Mouse (Mus musculus) lung, embryonic 15.5 days (tissue): ENCODE measurements around the gene Pax8. TPM values are rescaled to one million over a fixed set of nuclear protein-coding genes. Genes with fewer than 3 reads are reported as not detected.

Experiments
- ATAC-seq: fragments of 200-750 bp; cut with Nextera tagmentation; 2 replicates; pipeline ENCODE4 v1.8.0; 2017; ENCODE audit warnings: moderate number of reproducible peaks, borderline replicate concordance; ENCODE audit not compliant: low FRiP score, low TSS enrichment; ENCODE audit errors: extremely low read depth
- H3K27ac ChIP-seq: fragments of 300-500 bp; sonication (generic); 2 replicates; pipeline ENCODE4 v1.5.1; 2015; ENCODE audit warnings: moderate library complexity, mild to moderate bottlenecking, inconsistent platforms
- H3K27me3 ChIP-seq: fragments of 300-500 bp; sonication (generic); 2 replicates; pipeline ENCODE4 v1.6.1; 2015; ENCODE audit warnings: inconsistent platforms
- H3K36me3 ChIP-seq: fragments of 300-500 bp; sonication (generic); 2 replicates; pipeline ENCODE4 v1.6.1; 2015; ENCODE audit warnings: inconsistent platforms
- H3K4me1 ChIP-seq: fragments of 300-500 bp; sonication (generic); 2 replicates; pipeline ENCODE4 v1.6.1; 2015; ENCODE audit warnings: inconsistent platforms
- H3K4me2 ChIP-seq: fragments of 300-500 bp; sonication (generic); 2 replicates; pipeline ENCODE4 v1.6.1; 2015; ENCODE audit warnings: inconsistent platforms, mild to moderate bottlenecking, moderate library complexity
- H3K4me3 ChIP-seq: fragments of 300-500 bp; sonication (generic); 2 replicates; pipeline ENCODE4 v1.5.1; 2015; ENCODE audit warnings: mild to moderate bottlenecking, inconsistent platforms
- H3K9ac ChIP-seq: fragments of 300-500 bp; sonication (generic); 2 replicates; pipeline ENCODE4 v1.6.1; 2015; ENCODE audit warnings: inconsistent platforms
- H3K9me3 ChIP-seq: fragments of 300-500 bp; sonication (generic); 2 replicates; pipeline ENCODE4 v1.6.1; 2016; ENCODE audit warnings: inconsistent platforms
- WGBS: fragments of 180-500 bp; shearing (Covaris S2); methylation state at CpG from one replicate; pipeline ENCODE4 v1.1.7; 2015; 5-methylcytosine and 5-hydroxymethylcytosine counted together
- polyA plus RNA-seq: library from polyadenylated mRNA; unstranded; fragments of >200 nt; fragmentation: Nextera tagmentation; extraction: Ambion mirVana; gene quantifications from 2 replicates; pipeline ENCODE4 v1.2.1, GENCODE M21; 2015

The Pax8 gene
- polyA plus RNA-seq, 1 experiment from 2014 or later, result 0.22 TPM

- H3K4me1 ChIP-seq, result no peaks in the 10 kb centered on the region
- no peak for ATAC-seq
- no peak overlapping the region for H3K4me3 ChIP-seq
- no peak overlapping the region for H3K9ac ChIP-seq
- H3K4me2 ChIP-seq, result no peak overlapping the region
- no peak overlapping the region for H3K27ac ChIP-seq
- H3K36me3 ChIP-seq, result no peaks in the 10 kb centered on the region
- WGBS, result 71% methylated on average over 2 of the region's 2 CpGs
- H3K27me3 ChIP-seq, result no peaks in the 10 kb centered on the region
- no peaks in the 10 kb centered on the region for H3K9me3 ChIP-seq
These were observed 40.7 kb downstream of the Pax8 start for GRCm38 (mm10) chr2:24434670-24435069.

GRCm38 (mm10) chr2:24429806-24430205, 45.6 kb downstream of the Pax8 start:
- no peaks in the 10 kb centered on the region for H3K27me3 ChIP-seq
- H3K9me3 ChIP-seq, result no peaks in the 10 kb centered on the region
- WGBS, result 62% methylated on average over 4 of the region's 4 CpGs
- ATAC-seq, result no peak
- H3K4me2 ChIP-seq, result no peak overlapping the region
- H3K9ac ChIP-seq, result no peak overlapping the region
- H3K4me1 ChIP-seq, result no peaks in the 10 kb centered on the region
- no peak overlapping the region for H3K27ac ChIP-seq
- H3K4me3 ChIP-seq, result no peak overlapping the region
- no peaks in the 10 kb centered on the region for H3K36me3 ChIP-seq

- WGBS, result 48% methylated on average over 12 of the region's 12 CpGs
- Histone ChIP-seq H3K9ac (no peak overlapping the region), H3K4me3 (no peak overlapping the region), H3K27me3 (no peaks in the 10 kb centered on the region), H3K4me1 (no peaks in the 10 kb centered on the region), H3K36me3 (no peaks in the 10 kb centered on the region), H3K4me2 (no peak overlapping the region), H3K27ac (no peak overlapping the region), H3K9me3 (no peaks in the 10 kb centered on the region)
- ATAC-seq, result no peak
These were observed 47.3 kb downstream of the Pax8 start for GRCm38 (mm10) chr2:24427866-24428675.

GRCm38 (mm10) chr2:24425630-24426029, 49.8 kb downstream of the Pax8 start:
- H3K36me3 ChIP-seq, result no peaks in the 10 kb centered on the region
- no peak overlapping the region for H3K9ac ChIP-seq
- no peaks in the 10 kb centered on the region for H3K4me1 ChIP-seq
- 81% methylated on average over 2 of the region's 2 CpGs for WGBS
- no peak overlapping the region for H3K27ac ChIP-seq
- H3K9me3 ChIP-seq, result no peaks in the 10 kb centered on the region
- no peaks in the 10 kb centered on the region for H3K27me3 ChIP-seq
- ATAC-seq, result no peak
- H3K4me2 ChIP-seq, result no peak overlapping the region
- no peak overlapping the region for H3K4me3 ChIP-seq

DNA sequence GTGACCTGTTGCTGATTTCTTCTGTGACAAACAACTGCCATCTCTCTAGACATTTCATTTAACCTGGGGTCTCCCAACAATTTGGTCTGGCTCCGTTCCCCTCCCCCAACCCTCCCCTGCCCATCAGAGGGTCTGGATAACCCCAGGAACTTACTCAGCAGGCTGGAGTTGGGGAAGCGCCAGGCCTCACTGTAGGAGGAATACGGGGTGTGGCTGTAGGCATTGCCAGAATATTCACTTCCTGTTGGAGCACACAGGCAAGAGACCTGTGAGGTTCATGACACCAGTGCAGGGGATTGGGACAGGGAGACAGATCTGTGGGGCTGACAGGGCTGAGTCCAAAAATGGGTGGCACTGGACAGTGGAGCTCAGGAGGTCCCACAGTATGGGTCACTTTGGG, 52.6 kb downstream of the Pax8 start:
- Histone ChIP-seq H3K36me3 (no peaks in the 10 kb centered on the region), H3K27ac (no peak overlapping the region), H3K4me1 (no peaks in the 10 kb centered on the region), H3K9me3 (no peaks in the 10 kb centered on the region), H3K9ac (no peak overlapping the region), H3K4me3 (no peak overlapping the region), H3K27me3 (no peaks in the 10 kb centered on the region), H3K4me2 (no peak overlapping the region)
- no peak for ATAC-seq
- 50% methylated on average over 3 of the region's 3 CpGs for WGBS

GRCm38 (mm10) chr2:24421211-24421863, 54.1 kb downstream of the Pax8 start:
- Histone ChIP-seq H3K4me1 (0 out of 2 replicates have a peak, but pooled peaks cover 3% of the 10 kb centered on the region), H3K4me2 (no peak overlapping the region), H3K27ac (no peak overlapping the region), H3K9ac (no peak overlapping the region), H3K4me3 (no peak overlapping the region), H3K27me3 (no peaks in the 10 kb centered on the region), H3K36me3 (no peaks in the 10 kb centered on the region), H3K9me3 (no peaks in the 10 kb centered on the region)
- 81% methylated on average over 6 of the region's 6 CpGs for WGBS
- ATAC-seq, result no peak

GRCm38 (mm10) chr2:24417564-24417963, 57.8 kb downstream of the Pax8 start:
- no peak overlapping the region for H3K4me2 ChIP-seq
- peaks cover 10% of the 10 kb centered on the region for H3K4me1 ChIP-seq
- 92% methylated on average over 4 of the region's 4 CpGs for whole genome bisulfite sequencing
- no peak overlapping the region for H3K9ac ChIP-seq
- no peak for ATAC-seq
- no peaks in the 10 kb centered on the region for H3K36me3 ChIP-seq
- H3K27ac ChIP-seq, result no peak overlapping the region
- H3K4me3 ChIP-seq, result no peak overlapping the region
- H3K27me3 ChIP-seq, result no peaks in the 10 kb centered on the region
- H3K9me3 ChIP-seq, result no peaks in the 10 kb centered on the region

GRCm38 (mm10) chr2:24417106-24417505, 58.3 kb downstream of the Pax8 start:
- 9% methylated on average over 2 of the region's 2 CpGs for WGBS
- H3K9me3 ChIP-seq, result no peaks in the 10 kb centered on the region
- no peak for ATAC-seq
- H3K27ac ChIP-seq, result no peak overlapping the region
- H3K9ac ChIP-seq, result no peak overlapping the region
- H3K27me3 ChIP-seq, result no peaks in the 10 kb centered on the region
- no peak overlapping the region for H3K4me3 ChIP-seq
- H3K36me3 ChIP-seq, result no peaks in the 10 kb centered on the region
- H3K4me1 ChIP-seq, result peaks cover 10% of the 10 kb centered on the region
- no peak overlapping the region for H3K4me2 ChIP-seq

DNA sequence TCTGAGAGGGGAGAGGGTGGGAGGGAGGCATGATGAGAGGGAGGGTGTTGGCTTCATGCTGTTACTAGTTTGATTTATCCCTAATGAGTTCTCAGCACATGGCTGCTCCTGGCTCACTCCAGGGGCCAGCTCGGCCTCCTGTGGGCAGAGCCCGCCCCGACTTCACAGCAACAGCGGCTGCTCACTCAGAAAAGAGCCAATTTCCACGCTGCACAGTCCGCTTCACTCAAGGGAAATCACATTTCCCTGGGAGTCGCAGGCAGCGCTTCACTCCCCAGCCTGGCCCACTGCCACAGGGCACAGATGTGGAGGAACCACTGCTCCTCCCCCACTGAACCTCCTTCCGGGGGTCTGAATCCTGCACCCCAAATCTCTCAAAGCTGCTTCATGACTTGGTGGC, 58.7 kb downstream of the Pax8 start:
- H3K9ac ChIP-seq, result no peak overlapping the region
- no peak for ATAC-seq
- H3K9me3 ChIP-seq, result no peaks in the 10 kb centered on the region
- no peak overlapping the region for H3K4me2 ChIP-seq
- no peaks in the 10 kb centered on the region for H3K36me3 ChIP-seq
- peaks cover 10% of the 10 kb centered on the region for H3K4me1 ChIP-seq
- H3K4me3 ChIP-seq, result no peak overlapping the region
- no peak overlapping the region for H3K27ac ChIP-seq
- WGBS, result 11% methylated on average over 9 of the region's 9 CpGs
- no peaks in the 10 kb centered on the region for H3K27me3 ChIP-seq

DNA sequence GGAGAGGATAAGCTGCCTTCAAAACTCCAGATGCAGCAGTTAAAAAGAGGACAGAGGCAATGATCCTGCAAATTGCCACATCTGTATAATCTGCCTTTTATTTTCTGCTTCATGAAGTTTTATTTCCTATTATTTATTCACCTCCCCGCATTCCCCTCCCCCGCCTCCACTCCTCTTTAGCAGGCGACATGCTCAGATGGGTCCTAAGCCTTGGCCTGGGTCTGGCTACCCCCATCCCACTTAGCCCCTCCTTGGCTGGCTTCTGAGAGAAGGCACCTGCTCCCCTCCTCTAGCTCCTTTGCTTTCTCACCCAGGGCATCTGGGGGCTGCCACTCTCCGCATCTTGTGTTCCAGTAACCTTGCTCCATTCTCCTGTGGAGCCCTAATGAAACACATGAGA, 61.7 kb downstream of the Pax8 start:
- WGBS, result 81% methylated on average over 4 of the region's 4 CpGs
- H3K4me1 ChIP-seq, result peaks cover 10% of the 10 kb centered on the region
- H3K36me3 ChIP-seq, result no peaks in the 10 kb centered on the region
- no peak overlapping the region for H3K9ac ChIP-seq
- no peak for ATAC-seq
- no peaks in the 10 kb centered on the region for H3K27me3 ChIP-seq
- H3K27ac ChIP-seq, result peak overlapping the region; percentile 47; the same call in 1 of the 2 replicates
- H3K4me2 ChIP-seq, result no peak overlapping the region
- no peaks in the 10 kb centered on the region for H3K9me3 ChIP-seq
- H3K4me3 ChIP-seq, result no peak overlapping the region

DNA sequence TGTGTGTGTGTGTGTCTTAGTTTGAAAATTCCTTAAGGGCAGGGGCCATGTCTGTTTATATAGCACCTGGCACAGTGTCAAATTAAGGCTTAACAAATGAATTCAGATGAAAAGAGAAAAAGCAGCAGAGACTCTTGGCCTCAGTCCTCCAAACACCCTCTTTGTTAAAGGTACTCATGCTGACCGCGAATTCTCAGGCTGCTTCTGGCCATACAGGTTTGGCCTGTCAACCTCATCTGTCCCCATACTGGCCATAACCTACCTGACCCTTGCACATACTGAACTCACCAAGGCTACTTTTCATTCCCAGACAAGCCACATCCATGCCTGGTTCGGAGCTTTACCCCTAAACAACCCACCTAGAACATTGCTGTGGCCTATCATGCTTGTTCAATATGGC, 62.2 kb downstream of the Pax8 start:
- peak overlapping the region; percentile 47; the same call in 1 of the 2 replicates for H3K27ac ChIP-seq
- no peaks in the 10 kb centered on the region for H3K9me3 ChIP-seq
- H3K27me3 ChIP-seq, result no peaks in the 10 kb centered on the region
- no peaks in the 10 kb centered on the region for H3K36me3 ChIP-seq
- H3K4me1 ChIP-seq, result peaks cover 10% of the 10 kb centered on the region
- WGBS, result 27% methylated on average over 3 of the region's 3 CpGs
- H3K4me3 ChIP-seq, result no peak overlapping the region
- H3K9ac ChIP-seq, result no peak overlapping the region
- H3K4me2 ChIP-seq, result no peak overlapping the region
- ATAC-seq, result peak; percentile 16; the same call in 1 of the 2 replicates

DNA sequence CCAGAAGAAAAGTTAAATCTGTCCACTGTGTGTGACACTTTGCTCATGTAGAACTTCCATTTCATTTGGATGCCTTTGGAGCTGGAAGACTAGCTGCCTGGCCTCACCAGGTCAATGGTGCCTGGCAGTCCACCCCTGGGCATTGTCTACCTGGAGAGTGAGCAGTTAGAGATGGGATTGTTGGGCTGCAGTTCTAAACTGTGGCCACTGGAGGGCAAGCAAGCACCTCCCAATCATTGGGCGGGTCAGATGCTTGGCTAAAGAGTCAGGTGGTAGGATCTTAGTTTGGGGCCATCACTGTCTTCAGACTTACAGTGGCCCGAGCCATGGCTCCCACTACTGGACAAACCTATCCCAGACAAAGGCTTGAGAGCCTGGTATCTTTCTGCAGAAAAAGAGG, 66.2 kb downstream of the Pax8 start:
- H3K27ac ChIP-seq, result no peak overlapping the region
- no peak overlapping the region for H3K9ac ChIP-seq
- no peaks in the 10 kb centered on the region for H3K9me3 ChIP-seq
- no peak overlapping the region for H3K4me2 ChIP-seq
- no peaks in the 10 kb centered on the region for H3K27me3 ChIP-seq
- no peak overlapping the region for H3K4me3 ChIP-seq
- peaks cover 14% of the 10 kb centered on the region for H3K4me1 ChIP-seq
- H3K36me3 ChIP-seq, result no peaks in the 10 kb centered on the region
- WGBS, result 2% methylated on average over 2 of the region's 2 CpGs
- no peak for ATAC-seq
